Mouse (Mus musculus) liver, postnatal 0 days (tissue): ENCODE results near the gene Tcf7l2.

Experiments
- CTCF ChIP-seq: sonication (generic); IDR thresholded peaks from 2 replicates; pipeline ENCODE4 v1.5.1; 2016; ENCODE audit warnings: antibody characterized with exemption, low read depth
- EP300 ChIP-seq: IDR thresholded peaks from 2 replicates; pipeline ENCODE4 v1.6.1; 2016; ENCODE audit warnings: antibody characterized with exemption, low read depth, mild to moderate bottlenecking

- TF ChIP-seq CTCF (no peak), EP300 (no peak)
These were observed 39.5 kb upstream of the Tcf7l2 start for GRCm38 (mm10) chr19:55702081-55702480.
